Mouse (Mus musculus) small intestine, adult 2 months (tissue): Measurements from ENCODE around the gene Usp3.

Experiments
- CTCF ChIP-seq: fragments of 200-500 bp; IDR thresholded peaks from 2 replicates; pipeline ENCODE4 v1.5.1; 2012; ENCODE audit warnings: low read depth, mild to moderate bottlenecking, control low read depth, inconsistent platforms, low read length, moderate library complexity, mixed read lengths; ENCODE audit not compliant: insufficient replicate concordance, insufficient read length; ENCODE audit errors: extremely low read depth
- POLR2A ChIP-seq: fragments of 200-500 bp; IDR thresholded peaks from 2 replicates; pipeline ENCODE4 v1.6.1; 2012; ENCODE audit warnings: low read depth, mild to moderate bottlenecking, control low read depth, inconsistent platforms, low read length, moderate library complexity

GRCm38 (mm10) chr9:66507684-66508083 lies 85.3 kb downstream of the Usp3 start:
- no peak for TF ChIP-seq CTCF
- TF ChIP-seq POLR2A: no peak
